Mouse (Mus musculus) gastrocnemius, adult 8-10 months (tissue): ENCODE data around the gene Dpy19l3. TPM values are rescaled to one million over a fixed set of nuclear protein-coding genes. Genes with fewer than 3 reads are reported as not detected.

ENCODE experiments used
- DNase-seq, 2 experiments: peaks; one replicate each; pipeline ENCODE4 v3.0.0; 2022; ENCODE audit warnings: low spot score in 2 of 2
- total RNA-seq, 4 experiments: library from RNA; stranded (reverse); gene quantifications; 2 replicates each; pipeline ENCODE4 v1.2.4; 2022

Gene Dpy19l3
- total RNA-seq, 4 experiments from 2014 or later, result 2.1 to 4.1 (median 3.6) TPM

DNA sequence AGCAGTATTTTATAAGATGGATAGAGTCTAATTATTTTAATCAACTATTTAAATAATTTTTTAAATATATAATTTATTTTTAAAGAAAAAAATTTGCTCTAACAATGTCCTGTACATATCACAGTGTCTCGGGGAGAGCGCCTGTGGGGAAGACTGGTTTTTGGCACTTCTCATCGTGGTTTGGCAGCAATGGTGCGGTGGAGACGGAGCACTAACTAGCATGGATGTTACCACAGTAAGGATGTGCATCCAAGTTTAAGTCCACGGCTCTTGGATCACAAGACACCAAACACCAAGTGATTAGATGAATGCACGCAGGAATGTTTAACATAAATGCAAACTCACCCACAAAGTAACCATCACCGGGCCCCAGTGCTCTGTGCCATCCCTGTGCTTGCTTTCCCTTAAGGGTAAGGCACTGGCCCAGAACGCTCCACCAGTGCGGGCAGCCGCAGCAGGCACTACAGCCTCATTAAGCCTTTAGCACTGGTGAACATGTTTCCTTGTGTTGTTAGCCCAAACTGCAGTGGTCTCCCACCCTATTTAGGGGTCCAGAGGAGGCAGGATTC is 65.4 kb downstream of the Dpy19l3 start:
- no peak for DNase-seq

DNA sequence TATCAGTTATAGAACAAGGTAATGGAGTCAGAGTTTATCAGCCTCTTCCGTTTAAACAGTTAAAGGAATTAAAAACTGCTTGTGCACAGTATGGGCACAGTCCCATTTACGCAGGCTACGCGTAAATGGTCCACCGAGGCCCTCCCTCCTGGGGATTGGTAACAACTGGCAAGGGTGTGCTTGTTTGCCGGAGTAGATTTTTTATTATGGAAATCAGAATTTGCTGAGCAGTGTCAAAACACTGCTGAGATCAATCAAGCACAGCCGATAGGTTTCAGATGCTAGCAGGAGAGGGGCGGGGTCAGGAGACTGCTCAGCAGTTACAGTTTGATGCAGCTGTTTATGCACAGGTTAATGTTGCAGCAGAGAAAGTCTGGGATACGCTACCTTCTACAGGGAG is 66.0 kb downstream of the Dpy19l3 start:
- no peak for DNase-seq

DNA sequence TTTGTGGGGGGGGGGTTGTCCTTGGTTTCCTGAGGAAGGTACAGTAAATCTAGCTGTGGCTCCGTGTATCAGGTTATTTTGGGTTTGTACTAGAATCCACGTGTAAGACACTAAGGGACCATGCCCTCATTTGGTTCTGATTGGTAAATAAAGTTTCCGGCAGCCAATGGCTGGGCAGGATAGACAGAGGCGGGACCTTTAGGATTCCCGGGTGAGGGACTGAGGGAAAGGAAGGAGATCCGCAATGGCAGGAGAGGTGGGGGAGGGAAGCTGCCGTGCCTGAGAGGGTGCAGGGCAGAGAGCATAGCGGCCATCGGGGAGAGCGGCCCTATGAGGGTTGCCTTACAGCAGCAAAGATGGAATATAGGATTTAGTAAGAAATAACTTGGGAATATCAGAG is 67.0 kb downstream of the Dpy19l3 start:
- no peak for DNase-seq

DNA sequence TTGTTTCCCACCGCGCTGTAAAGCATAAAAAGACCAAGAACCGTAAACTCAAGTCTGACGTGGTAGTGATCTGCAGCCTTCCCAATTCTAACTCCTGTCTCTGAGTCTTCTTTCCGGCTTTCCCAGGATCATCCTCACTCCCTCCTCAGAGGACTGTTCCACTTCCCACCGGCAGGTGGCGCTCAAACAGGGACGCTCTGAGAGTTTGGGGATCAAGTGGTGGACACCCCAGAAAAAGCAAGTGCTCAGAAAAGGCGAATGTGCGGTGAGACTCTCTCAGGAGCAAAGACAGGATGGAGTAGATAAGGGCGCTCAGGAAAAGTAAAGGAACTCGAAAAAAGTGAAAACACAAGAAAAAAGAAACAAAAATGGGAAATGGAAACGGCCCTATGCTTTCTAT is 67.5 kb downstream of the Dpy19l3 start:
- peak; percentile 17 to 31 for DNase-seq

DNA sequence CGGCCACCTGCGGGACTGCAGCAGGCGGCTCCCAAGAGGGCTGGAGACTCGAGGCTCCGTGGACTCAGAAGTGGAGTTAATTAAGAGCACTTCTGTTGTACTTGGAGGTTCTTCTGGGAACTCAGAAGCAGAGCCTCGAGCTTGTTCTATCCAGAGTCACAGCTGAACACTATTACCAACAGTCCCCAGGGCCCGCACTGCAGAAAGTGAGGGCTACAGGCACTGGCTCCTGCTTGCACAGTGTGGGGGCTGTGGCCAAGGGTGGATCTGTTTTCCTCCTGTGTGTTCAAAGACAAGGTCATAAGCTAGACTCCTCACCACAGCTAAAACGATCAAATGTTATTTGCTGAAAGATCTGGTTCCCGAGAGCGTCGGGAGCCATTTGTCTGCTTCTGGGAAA is 68.0 kb downstream of the Dpy19l3 start:
- DNase-seq, result peak; percentile 16 to 26

DNA sequence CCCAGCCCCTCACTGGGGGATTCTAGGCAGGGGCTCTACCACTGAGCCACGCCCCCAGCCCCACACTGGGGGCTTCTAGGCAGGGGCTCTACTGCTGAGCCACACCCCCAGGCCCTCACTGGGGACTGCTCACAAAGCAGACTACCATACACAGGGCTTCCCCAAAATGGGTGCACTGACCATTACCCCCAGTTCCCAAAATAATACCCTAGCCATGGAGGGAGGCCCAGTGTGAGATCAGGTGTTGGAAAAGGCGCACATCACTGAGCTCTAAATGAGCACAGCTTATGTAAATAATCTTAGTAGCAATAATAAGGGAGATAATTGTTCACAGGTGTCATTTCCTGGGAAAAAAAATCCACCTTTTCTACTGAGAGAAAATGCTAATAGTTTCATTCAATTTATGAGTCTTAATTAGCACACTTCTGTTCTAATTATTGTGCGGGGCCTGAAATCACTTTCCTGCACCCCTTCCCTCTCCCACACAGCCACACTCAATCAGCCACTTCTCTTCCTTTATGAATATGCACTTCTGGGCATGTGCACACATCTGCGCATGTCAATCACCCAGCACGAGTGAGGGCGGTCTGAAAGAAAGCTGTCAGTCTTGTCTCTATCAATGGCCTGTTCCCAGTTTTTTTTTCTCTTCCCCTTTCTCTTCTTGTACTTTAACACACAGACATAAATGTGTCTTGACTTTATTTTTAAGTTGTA is 70.7 kb downstream of the Dpy19l3 start:
- DNase-seq, result no peak

DNA sequence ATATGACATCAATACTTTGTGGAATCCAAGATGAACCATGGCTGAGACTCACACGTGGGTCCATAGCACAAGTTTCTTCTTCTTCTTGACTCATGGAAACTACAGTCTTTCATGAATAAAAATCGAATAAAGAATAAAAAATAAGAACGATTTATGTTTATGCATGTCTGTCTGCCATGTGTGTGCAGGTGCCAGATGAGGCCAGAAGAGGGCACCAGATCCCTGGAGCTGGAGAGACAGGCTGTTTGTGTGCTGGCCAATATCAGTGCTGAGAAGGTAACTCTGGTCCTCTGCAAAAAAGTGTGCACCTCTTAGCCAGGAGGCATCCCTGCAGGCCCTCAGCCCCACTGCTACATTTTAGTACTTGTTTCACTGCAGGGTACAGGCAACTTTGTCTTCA is 72.7 kb downstream of the Dpy19l3 start:
- DNase-seq, result no peak

DNA sequence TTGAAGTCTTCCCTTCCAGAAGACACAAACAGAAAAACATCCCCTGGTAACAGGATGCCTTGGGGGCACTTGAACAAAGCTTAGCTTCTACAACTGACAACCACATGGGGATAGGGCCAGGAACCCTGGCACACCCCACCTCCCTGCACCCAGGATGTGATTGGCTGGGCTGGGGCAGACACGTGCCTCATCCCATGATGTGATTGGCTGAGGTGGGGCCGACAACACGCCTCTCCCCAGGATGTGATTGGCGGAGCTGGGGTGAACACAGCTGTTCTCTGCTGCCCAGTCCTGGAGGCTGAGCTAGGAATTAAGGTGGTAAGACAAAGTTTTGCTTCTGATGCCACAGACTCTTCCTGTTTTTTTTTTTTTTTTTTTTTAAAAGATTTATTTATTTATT is 75.3 kb downstream of the Dpy19l3 start:
- DNase-seq, result no peak

DNA sequence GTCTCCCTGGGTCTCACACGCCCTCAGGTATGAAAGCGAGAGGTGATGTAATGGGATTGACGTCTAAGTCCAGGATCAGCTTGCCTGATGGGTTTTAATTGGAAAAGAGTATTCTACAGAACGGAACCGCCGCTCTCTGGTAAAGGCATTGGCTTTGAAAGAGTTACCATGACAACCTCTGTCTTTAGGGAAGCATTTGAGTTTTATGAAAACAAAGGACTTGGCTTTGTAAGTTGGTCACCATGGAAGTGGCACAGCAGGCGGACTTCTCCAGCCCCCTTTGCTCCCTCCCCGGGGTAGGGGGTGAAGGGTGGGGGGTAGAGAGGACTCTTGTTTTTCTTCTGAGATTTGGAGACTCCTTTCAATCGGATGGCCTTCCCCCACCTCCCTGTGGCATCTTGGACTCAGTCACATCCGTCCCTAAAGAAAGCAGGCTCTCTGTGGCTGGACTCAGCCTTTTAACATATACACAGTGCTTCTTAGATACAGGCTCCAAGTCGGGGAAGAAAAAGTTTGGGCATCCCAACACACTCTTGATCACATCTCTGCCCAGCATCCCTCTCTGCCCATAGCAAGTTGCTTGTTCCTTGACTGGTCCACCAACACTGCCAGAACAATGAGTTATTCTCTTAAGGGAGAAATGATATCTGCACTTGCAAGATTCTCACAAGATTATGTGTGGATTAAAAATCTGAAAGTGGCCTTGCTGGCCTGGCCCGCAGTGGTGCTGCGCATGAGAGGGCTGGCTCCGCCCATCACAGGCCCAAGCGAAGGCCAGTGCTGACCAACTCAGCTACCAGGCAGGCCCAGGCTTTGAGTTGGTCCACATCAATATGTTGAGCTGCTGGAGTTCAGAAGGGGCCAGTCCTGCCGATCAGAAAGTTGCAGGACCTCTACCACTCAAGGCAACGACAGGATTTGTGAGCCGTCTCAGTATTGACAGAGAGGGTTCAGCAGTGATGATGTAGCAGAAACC is 85.9 kb downstream of the Dpy19l3 start:
- no peak for DNase-seq

DNA sequence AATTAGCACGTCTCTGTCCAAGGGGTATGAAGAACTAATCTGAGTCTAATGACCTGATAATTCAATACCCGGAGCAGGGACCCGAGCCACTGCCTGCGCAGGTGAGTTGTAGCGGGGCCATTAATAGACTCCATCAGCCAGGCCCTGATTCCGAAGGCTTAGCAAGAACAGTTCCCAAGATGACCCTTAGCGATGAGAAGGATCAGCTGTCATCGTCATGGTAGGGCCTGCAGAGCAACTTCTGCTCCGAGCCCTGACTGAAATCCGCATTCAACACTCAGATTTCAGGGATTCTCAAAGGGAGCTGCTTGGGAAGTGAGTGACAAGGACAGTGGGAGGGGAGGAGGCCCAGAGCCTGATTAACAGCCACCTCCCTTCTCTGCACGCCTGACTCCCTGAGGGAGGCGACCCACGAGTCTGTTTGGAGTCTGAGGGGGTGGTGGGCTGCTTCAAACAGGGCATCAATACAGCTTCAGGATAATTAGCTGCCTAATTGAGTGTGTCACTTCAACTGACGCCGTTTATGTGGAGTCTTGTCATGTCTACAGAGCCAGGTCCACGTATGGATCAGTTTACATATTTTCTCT is 90.4 kb downstream of the Dpy19l3 start:
- DNase-seq, result no peak

DNA sequence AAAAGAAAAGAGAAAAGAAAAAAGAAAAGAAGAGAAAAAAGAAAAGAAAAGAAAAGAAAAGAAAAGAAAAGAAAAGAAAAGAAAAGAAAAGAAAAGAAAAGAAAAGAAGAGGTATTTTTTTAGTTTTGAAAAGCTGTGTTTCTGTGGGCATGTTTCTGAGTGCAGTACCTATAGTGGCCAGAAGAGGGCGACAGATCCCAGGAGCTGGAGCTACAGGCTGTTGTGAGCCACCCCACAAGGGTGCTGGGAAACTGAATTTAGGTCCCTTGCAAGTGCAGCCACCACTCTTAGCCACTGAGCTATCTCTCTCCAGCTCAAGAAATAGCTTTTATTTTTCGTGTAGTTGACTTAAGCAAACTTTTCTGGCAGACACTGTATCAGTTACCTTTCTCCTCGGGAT is 95.1 kb downstream of the Dpy19l3 start:
- no peak for DNase-seq

DNA sequence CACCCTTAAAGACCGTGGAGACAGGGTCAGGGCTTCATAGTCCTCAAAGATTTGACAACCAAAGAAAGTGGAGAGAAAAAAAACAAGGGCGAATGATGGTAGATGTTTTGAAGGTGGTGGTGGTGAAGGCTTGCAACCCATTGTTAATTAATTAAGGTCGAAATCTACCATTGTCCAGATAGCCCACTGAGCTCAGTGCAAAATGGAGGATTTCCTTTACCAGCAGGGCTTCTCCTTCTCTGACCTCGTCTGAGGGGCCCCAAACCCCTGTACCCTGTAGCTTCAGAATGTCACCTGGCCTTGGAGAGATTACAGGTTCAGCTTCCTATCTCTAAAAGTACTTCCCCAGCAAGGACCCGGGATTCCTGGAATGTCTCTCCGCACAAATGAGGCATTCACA is 96.4 kb downstream of the Dpy19l3 start:
- no peak for DNase-seq

DNA sequence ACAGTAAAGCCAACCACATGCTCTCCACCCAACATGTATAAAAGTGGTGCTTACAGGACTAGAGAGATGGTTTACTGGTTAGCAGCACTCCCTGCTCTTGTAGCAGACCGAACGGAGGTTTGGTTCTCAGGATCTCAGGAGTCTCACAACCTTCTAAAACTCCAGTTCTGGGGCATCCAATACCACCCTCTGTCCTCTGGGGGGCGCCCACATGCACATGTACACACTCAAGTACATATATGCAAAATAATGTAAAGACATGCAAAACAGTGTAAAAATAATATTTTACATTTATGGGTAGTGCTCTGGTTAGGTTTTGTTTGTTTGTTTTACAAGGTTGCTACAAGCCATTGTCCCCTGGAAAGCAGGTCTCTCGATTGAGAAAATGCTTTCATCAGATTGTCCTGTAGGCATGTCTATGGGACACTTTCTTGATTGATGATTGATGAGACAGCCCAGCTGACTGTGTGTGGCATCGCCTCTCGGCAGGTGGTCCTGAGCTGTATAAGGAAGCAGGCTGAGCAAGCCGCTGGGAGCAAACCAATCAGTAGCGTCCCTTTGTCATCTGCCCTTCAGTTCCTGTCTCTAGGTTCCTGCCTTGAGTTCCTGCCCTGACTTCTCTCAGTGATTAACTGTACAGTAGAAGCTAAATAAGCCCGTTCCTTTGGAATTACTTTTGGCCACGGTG is 102.5 kb downstream of the Dpy19l3 start:
- DNase-seq, result no peak

DNA sequence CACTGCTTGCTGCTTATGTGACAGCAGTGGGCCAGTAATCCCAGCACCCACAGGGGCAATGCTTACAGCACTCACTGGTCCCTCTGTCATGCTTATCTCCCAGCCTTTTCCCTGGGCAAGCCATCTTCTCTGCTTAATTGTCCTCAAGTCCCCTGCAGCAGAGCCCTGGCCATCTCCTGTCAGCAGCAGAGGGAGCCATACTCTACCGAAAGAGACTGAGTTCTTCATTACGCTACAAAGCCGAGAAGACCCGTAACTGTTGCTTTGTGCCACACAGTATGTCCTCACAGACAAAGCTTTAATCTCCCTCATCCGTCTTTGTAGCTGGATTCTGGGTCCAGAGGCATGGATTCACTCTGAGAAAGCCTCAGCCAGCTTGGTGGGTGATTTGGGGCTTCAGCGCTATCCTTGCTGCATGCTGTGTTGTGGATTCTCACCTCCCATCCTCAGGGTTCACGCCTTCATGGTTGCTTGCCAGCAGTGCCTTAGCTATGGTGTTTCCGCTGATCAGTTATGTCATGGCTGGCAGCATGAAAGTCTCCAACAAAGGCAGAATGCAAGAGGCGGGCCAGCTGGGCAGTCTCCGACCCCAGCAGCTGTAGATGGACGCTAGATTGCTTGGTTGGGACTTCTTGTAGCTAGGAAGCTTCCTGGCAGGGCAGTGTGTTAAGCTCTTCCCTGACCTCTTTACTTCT is 103.4 kb downstream of the Dpy19l3 start:
- no peak for DNase-seq

DNA sequence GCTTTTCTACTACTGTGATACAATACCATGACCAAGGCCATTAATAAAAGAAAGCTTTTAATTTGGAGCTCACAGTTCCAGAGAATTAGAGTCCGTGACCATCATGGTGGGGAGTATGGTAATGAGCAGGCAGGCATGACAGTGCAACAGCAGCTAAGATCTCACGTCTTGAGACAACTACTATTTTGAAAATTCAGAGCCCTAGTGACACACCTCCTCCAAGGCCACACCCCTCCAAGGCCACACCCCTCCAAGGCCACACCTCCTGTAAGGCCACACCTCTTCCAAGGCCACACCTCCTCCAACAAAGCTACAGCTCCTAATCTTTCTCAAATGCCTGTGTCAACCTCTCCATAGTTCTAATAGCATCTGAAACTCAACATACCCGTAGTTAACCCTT is 105.2 kb downstream of the Dpy19l3 start:
- peak; percentile 54 to 58 for DNase-seq

DNA sequence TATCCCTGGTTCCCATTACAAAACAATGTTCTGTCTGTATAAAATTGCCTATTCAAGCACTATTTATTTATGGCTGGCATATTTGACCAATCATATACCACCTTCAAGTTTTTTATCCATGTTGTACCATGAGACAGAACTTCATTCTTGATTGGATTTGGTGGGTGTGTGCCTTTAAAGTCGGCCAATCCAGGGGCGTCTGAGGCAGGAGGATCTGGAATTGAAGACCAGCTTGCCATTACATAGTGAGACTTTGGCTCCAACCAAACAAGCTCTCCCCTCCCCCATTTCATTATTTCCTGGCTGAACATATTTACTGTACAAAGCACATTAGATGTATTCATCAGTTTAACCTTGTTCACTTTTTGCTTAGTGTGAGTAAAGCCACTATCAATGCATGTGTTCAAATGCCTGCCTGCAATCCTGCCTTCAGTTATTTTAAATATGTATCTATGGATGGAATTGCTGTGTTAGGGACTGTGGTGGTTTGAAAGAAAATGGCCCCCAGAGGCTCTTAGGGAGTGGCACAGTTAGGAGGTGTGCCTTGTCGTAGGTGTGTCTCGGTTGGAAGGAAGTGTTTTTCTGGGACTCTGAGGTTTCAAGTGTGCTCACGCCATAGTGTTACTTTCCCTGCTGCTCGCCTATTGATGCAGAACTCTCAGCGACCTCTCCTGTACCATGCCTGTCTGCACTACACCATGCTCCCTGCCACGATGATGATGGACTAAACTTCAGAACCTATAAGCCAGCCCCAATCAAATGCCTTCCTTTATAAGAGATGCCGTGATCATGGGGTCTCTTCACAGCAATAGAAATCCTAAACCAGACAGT is 105.8 kb downstream of the Dpy19l3 start:
- no peak for DNase-seq

DNA sequence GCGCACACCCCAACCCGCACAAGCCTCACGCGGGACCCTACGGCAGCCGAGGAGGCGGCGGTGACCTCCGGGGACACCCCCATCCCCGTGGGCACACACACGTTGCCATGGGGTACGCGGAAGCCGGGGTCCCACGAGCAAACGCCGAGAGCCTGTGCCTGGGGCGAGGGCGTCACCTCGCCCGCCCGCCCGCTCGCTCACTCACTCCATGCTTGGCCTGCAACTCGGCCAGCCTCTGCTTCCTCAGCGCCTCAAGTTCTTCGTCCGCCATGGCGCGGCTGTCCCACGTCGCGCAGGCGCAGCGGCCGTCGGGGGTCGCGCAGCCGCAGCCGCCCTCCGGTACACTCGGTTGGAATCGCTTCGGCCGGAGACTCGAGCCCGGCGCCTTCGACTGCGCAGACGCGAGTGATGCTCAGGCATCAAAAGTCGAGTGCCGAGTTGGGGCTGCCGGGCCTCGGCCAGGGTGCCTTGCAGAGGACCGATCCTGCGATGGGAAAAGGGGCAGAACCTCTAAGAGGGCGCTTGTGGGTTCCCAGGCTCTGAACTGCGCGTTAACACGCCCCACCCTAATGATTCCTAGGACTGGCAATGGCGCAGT is 107.1 kb downstream of the Dpy19l3 start, which contains the start of gene Pdcd5:
Gene Pdcd5 (minus strand): TSS at position 421 of the 598 bp plus-strand sequence.
- peak; percentile 93 to 94 for DNase-seq

DNA sequence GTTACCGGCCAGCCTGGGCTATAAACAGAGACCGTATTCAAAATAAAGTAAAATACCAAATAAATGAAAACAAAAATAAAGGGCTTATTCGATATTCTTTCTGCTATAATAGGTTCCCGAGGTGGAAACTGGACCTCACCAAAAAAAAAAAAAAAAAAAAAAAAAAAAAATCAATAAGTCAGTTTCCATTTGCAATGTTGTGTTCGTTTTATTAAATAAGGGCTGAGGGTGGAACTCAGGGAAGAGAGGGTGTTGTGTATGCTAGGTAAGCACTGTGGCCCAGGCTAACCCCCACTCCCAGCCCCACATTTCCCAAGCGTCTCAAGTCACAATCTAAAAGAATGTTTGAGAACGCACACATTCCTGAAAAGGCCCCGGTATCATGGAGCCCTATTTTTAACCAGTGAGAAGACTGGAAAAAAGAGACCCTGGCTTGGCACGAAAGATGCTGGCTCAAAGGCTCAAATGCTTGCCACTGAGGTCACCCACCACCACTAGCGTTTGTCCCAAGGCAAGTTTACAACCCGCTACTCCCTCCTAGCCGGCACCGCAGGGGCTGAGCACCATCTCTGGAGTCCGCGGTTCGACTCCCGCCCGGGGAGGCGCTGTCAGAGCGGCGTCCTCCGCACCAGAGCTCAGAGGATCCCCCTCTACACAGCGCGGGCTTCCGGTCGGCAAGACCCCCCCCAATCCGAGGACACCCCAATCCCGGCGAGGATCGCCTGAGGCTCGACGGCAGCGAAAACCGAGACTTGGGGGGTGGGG is 107.8 kb downstream of the Dpy19l3 start:
- DNase-seq, result no peak
